Mouse (Mus musculus) liver, adult 2 months (tissue): ENCODE measurements at regions not wholly inside any gene's neighbourhood (a gene's known extent, or its start where the extent isn't known, plus 50 kb on each side); places are given as distances from the start of the nearest gene placed in this dataset.

Experiments
- CTCF ChIP-seq: fragments of 200-500 bp; IDR thresholded peaks from 2 replicates; pipeline ENCODE4 v1.5.1; 2011; ENCODE audit warnings: low read depth, low read length, control low read depth
- POLR2A ChIP-seq: fragments of 200-500 bp; IDR thresholded peaks from 2 replicates; pipeline ENCODE4 v1.6.1; 2011; ENCODE audit warnings: low read length, control low read depth; ENCODE audit not compliant: insufficient read depth; ENCODE audit errors: extremely low read depth

DNA sequence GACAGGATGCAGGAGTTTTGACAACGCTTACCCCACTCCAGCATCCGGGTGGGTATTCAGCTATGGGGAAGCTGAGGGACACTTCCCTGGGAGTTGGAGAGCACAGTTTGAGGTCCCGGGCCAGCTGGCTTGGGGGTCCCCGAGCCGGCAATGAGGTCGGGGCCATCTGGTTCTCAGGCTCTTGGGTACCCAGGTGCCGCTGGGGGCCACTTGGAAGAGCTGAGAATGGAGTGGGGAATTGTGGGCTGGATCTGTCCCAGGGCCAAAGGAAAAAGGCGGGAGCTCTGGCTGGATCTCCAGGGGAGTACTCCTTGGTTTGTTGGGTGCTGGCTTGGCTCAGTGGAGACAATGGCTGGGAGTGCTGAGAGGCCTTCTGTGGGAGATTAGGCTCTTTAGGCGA lies 806.6 kb downstream of the Triml1 start:
- TF ChIP-seq CTCF: no peak
- no peak for TF ChIP-seq POLR2A
